18 mouse cellular contexts compared by ENCODE assay signal in the genomic region with DNA sequence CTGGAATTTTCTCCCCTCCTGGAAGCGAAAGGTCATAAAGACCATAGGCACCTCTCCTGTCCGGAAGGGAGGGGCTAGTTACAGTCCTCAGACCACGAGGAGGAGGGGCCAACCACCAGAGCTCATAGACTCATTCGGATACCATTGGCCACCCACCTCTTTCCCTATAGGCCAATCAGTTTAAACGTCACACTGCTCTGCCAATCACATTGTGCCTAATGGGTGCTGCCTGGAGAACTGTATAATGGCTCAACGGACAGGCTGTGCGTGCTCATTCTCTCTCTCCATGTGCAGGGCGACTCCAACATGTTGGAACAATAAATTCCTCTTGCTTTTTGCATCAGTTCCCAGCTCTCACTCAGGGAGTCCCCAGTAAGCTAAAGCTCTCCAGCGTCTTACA. TPM values are rescaled to one million over a fixed set of nuclear protein-coding genes. Genes with fewer than 3 reads are reported as not detected.
DNase-seq lines count a peak whose midpoint lies in the region; ATAC-seq and TF ChIP-seq lines count a peak whose summit lies in the region.
"Had no signal": no experiment of that assay in that cellular context is flagged by ENCODE, and none has a peak within 500 bp of the region (broad histone marks: within the 10 kb centered on the region; RNA-seq: fewer than 3 reads in every experiment).

No protein-coding gene starts in this region.

- no peaks in the 10 kb centered on the region for H3K4me1 ChIP-seq in hindbrain, embryonic 11.5 days (replicated peaks; ENCODE audit: control insufficient read depth, insufficient read depth, low read length)
- peaks cover 8% of the 10 kb centered on the region for H3K4me1 ChIP-seq in hindbrain, embryonic 10.5 days (replicated peaks)
- H3K4me1 ChIP-seq in midbrain, embryonic 13.5 days (replicated peaks) = no peaks in the 10 kb centered on the region
- no peaks in the 10 kb centered on the region for H3K4me1 ChIP-seq in stomach, postnatal 0 days (replicated peaks; ENCODE audit: control insufficient read depth, insufficient read depth)
- H3K4me1 ChIP-seq: intestine, embryonic 15.5 days had no signal

- no peak for TF ChIP-seq EP300 in stomach, postnatal 0 days (optimal IDR thresholded peaks at IDR 0.05)

- 53% methylated on average over 9 of the region's 9 CpGs for WGBS in hindbrain, embryonic 11.5 days
- 49% methylated on average over 9 of the region's 9 CpGs for WGBS in hindbrain, embryonic 10.5 days
- WGBS in midbrain, embryonic 13.5 days = 49% methylated on average over 9 of the region's 9 CpGs
- WGBS in stomach, postnatal 0 days = 61% methylated on average over 9 of the region's 9 CpGs

- H3K27ac ChIP-seq in hindbrain, embryonic 11.5 days (ENCODE audit: low read depth, low read length) = no peak overlapping the region
- H3K27ac ChIP-seq in hindbrain, embryonic 10.5 days = no peak overlapping the region
- no peak overlapping the region for H3K27ac ChIP-seq in midbrain, embryonic 13.5 days
- H3K27ac ChIP-seq in stomach, postnatal 0 days (replicated peaks) = no peak overlapping the region
- H3K27ac ChIP-seq: heart, embryonic 15.5 days; intestine, embryonic 15.5 days; layer of hippocampus, adult 2 months; liver, embryonic 14.5 days had no signal

- no peak overlapping the region for H3K4me2 ChIP-seq in hindbrain, embryonic 11.5 days (replicated peaks; ENCODE audit: low read depth, low read length)
- H3K4me2 ChIP-seq in midbrain, embryonic 13.5 days (replicated peaks) = no peak overlapping the region
- H3K4me2 ChIP-seq in stomach, postnatal 0 days (replicated peaks; ENCODE audit: low read depth) = no peak overlapping the region
- H3K4me2 ChIP-seq: heart, embryonic 15.5 days; intestine, embryonic 15.5 days had no signal

- H3K27me3 ChIP-seq in hindbrain, embryonic 11.5 days (ENCODE audit: control insufficient read depth, insufficient read depth, low read length) = no peaks in the 10 kb centered on the region; the same call in 1 of the 2 replicates
- H3K27me3 ChIP-seq in hindbrain, embryonic 10.5 days (ENCODE audit: insufficient read depth, poor library complexity, severe bottlenecking) = peaks cover 28% of the 10 kb centered on the region
- peaks cover 14% of the 10 kb centered on the region for H3K27me3 ChIP-seq in midbrain, embryonic 13.5 days
- H3K27me3 ChIP-seq in stomach, postnatal 0 days (ENCODE audit: control insufficient read depth, insufficient read depth, low read length) = no peaks in the 10 kb centered on the region
- H3K27me3 ChIP-seq: heart, embryonic 15.5 days; intestine, embryonic 15.5 days had no signal

- H3K9ac ChIP-seq in hindbrain, embryonic 11.5 days (ENCODE audit: low read depth, low read length) = no peak overlapping the region
- H3K9ac ChIP-seq in midbrain, embryonic 13.5 days (replicated peaks) = no peak overlapping the region
- no peak overlapping the region for H3K9ac ChIP-seq in stomach, postnatal 0 days (ENCODE audit: low read length)
- H3K9ac ChIP-seq: heart, embryonic 15.5 days; intestine, embryonic 15.5 days; liver, embryonic 14.5 days had no signal

- peak; percentile 65 for ATAC-seq in hindbrain, embryonic 11.5 days (ENCODE audit: low FRiP score)
- ATAC-seq in midbrain, embryonic 13.5 days = peak; percentile 50; the same call in 1 of the 2 replicates
- ATAC-seq in stomach, postnatal 0 days (ENCODE audit: low FRiP score, low TSS enrichment) = no peak
- ATAC-seq: intestine, embryonic 15.5 days had no signal

- peak; percentile 13 for DNase-seq in hindbrain, embryonic 11.5 days (ENCODE audit: low spot score)
- no peak for DNase-seq in hindbrain, embryonic 10.5 days (ENCODE audit: low spot score)
- DNase-seq in ES-CJ7 (ENCODE audit: low read depth, low spot score) = peak; percentile 97
- DNase-seq in embryo, embryonic 10.5 days (ENCODE audit: low spot score) = peak; percentile 23
- no peak for DNase-seq in stomach, postnatal 0 days (ENCODE audit: low spot score)
- DNase-seq in urinary bladder, postnatal 4 days (ENCODE audit: low spot score in 2 of 2) = no peak
- no peak for DNase-seq in gastrocnemius, postnatal 4 days (ENCODE audit: low spot score in 2 of 2)
- DNase-seq: cerebellum, postnatal 14 days; gastrocnemius, postnatal 10 days; lung, postnatal 4 days; right cerebral cortex, adult 18-20 months had no signal

- TF ChIP-seq CTCF in stomach, postnatal 0 days (IDR thresholded peaks at IDR 0.05; ENCODE audit: low read depth) = no peak

- no peak overlapping the region for H3K4me3 ChIP-seq in hindbrain, embryonic 11.5 days (ENCODE audit: low read depth, low read length)
- H3K4me3 ChIP-seq in hindbrain, embryonic 10.5 days = no peak overlapping the region
- no peak overlapping the region for H3K4me3 ChIP-seq in midbrain, embryonic 13.5 days (replicated peaks)
- no peak overlapping the region for H3K4me3 ChIP-seq in stomach, postnatal 0 days (ENCODE audit: low read depth, low read length)
- H3K4me3 ChIP-seq: heart, embryonic 15.5 days; intestine, embryonic 15.5 days; layer of hippocampus, adult 2 months had no signal

- no peaks in the 10 kb centered on the region for H3K9me3 ChIP-seq in hindbrain, embryonic 11.5 days (ENCODE audit: control insufficient read depth, low read length)
- no peaks in the 10 kb centered on the region for H3K9me3 ChIP-seq in hindbrain, embryonic 10.5 days
- no peaks in the 10 kb centered on the region for H3K9me3 ChIP-seq in midbrain, embryonic 13.5 days
- H3K9me3 ChIP-seq in stomach, postnatal 0 days (ENCODE audit: control insufficient read depth, low read length) = no peaks in the 10 kb centered on the region
- H3K9me3 ChIP-seq: heart, embryonic 15.5 days; intestine, embryonic 15.5 days had no signal

- no peaks in the 10 kb centered on the region for H3K36me3 ChIP-seq in hindbrain, embryonic 11.5 days (ENCODE audit: control insufficient read depth, insufficient read depth, low read length)
- no peaks in the 10 kb centered on the region for H3K36me3 ChIP-seq in hindbrain, embryonic 10.5 days
- no peaks in the 10 kb centered on the region for H3K36me3 ChIP-seq in midbrain, embryonic 13.5 days
- H3K36me3 ChIP-seq in stomach, postnatal 0 days (ENCODE audit: control insufficient read depth, insufficient read depth, low read length) = no peaks in the 10 kb centered on the region
- H3K36me3 ChIP-seq: heart, embryonic 15.5 days; intestine, embryonic 15.5 days had no signal

RNA-seq across cellular contexts. Expression of a gene that starts 5.1 kb away (rescaled TPM):
- 137 and 139 TPM in 2 replicates for polyA plus RNA-seq in hindbrain, embryonic 11.5 days (2014; fragmentation: Nextera tagmentation; extraction: Ambion mirVana)
- 78.5 and 97.0 TPM in 2 replicates for polyA plus RNA-seq in hindbrain, embryonic 10.5 days (2016; fragmentation: Nextera tagmentation; extraction: Ambion mirVana)
- polyA plus RNA-seq in midbrain, embryonic 13.5 days (2015; fragmentation: Nextera tagmentation; extraction: Ambion mirVana) = 183 and 184 TPM in 2 replicates
- polyA plus RNA-seq in stomach, postnatal 0 days (2015; fragmentation: Nextera tagmentation; extraction: Ambion mirVana) = 79.5 and 80.7 TPM in 2 replicates
- total RNA-seq in gastrocnemius, postnatal 4 days (2021) = 10 to 100 TPM; 40.8 to 42.0 TPM

RNA-seq across cellular contexts. Expression of a gene that starts 49.2 kb away (rescaled TPM):
- polyA plus RNA-seq in hindbrain, embryonic 11.5 days (2014; fragmentation: Nextera tagmentation; extraction: Ambion mirVana) = 2.1 and 3.4 TPM in 2 replicates
- 1.2 and 1.5 TPM in 2 replicates for polyA plus RNA-seq in hindbrain, embryonic 10.5 days (2016; fragmentation: Nextera tagmentation; extraction: Ambion mirVana)
- polyA plus RNA-seq in midbrain, embryonic 13.5 days (2015; fragmentation: Nextera tagmentation; extraction: Ambion mirVana) = 2.7 and 3.1 TPM in 2 replicates
- 4.6 and 5.8 TPM in 2 replicates for polyA plus RNA-seq in stomach, postnatal 0 days (2015; fragmentation: Nextera tagmentation; extraction: Ambion mirVana)
- total RNA-seq in gastrocnemius, postnatal 4 days (2021) = 100 to 1,000 TPM; 114 to 117 TPM

RNA-seq across cellular contexts. Expression of a gene that starts 52.9 kb away (rescaled TPM):
- polyA plus RNA-seq in hindbrain, embryonic 11.5 days (2014; fragmentation: Nextera tagmentation; extraction: Ambion mirVana) = 0.08 TPM in 1 of 2 replicates, not detected in the other
- 0.07 and 0.11 TPM in 2 replicates for polyA plus RNA-seq in hindbrain, embryonic 10.5 days (2016; fragmentation: Nextera tagmentation; extraction: Ambion mirVana)
- polyA plus RNA-seq in midbrain, embryonic 13.5 days (2015; fragmentation: Nextera tagmentation; extraction: Ambion mirVana) = 0.18 and 0.26 TPM in 2 replicates
- polyA plus RNA-seq in stomach, postnatal 0 days (2015; fragmentation: Nextera tagmentation; extraction: Ambion mirVana) = not detected in 2 replicates
- not detected for total RNA-seq in gastrocnemius, postnatal 4 days (2021)
- total RNA-seq: gastrocnemius, postnatal 10 days had no signal
- polyA plus RNA-seq: heart, embryonic 15.5 days; liver, embryonic 14.5 days; stomach, embryonic 14.5 days; urinary bladder, adult 2 months had no signal

Comparison
In these comparisons a context has a peak if more than half of its experiments do, and no peak if none do; other contexts are left out.
1. DNase-seq: peak in hindbrain, embryonic 11.5 days (single experiment), ES-CJ7 (single experiment) and embryo, embryonic 10.5 days (single experiment); none in hindbrain, embryonic 10.5 days (single experiment), stomach, postnatal 0 days (single experiment), urinary bladder, postnatal 4 days (0 of 2) and gastrocnemius, postnatal 4 days (0 of 2).